In the genomic region with DNA sequence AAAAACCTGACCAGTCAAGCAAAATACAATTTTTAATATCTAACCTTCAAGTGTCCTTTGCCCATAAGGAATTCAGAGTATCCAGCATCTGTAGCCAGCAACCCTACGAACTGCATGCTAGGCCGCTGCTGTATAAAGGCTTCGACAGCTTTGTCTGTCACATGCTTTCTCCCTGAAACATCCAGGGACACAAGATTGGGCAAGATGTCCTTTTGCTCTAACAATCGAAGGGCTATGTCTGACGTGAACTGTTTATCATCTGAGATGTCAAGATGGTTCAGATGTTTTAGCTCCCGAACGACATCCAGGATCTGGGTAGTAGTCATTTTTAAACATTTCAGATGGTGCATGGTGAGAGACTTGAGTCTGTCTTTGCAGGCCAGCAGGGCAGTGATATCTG, we compare ENCODE assay signal across 19 mouse cellular contexts. TPM values are rescaled to one million over a fixed set of nuclear protein-coding genes. Genes with fewer than 3 reads are reported as not detected.
"Had no signal": no experiment of that assay in that cellular context is flagged by ENCODE, and none has a peak within 500 bp of the region (broad histone marks: within the 10 kb centered on the region; RNA-seq: fewer than 3 reads in every experiment).

No protein-coding gene starts in this region.

- H3K4me1 ChIP-seq: neural tube, embryonic 13.5 days; neural tube, embryonic 15.5 days; stomach, embryonic 15.5 days had no signal

- DNase-seq: retina, postnatal 1 day; right cerebral cortex, adult 18-20 months; right cerebral cortex, postnatal 14 days; right cerebral cortex, postnatal 25 days; right cerebral cortex, postnatal 4 days; spleen, adult 18-20 months; thymus, adult 18-20 months; thymus, adult 2 months; thymus, postnatal 14 days; thymus, postnatal 25 days; thymus, postnatal 36 days; thymus, postnatal 4 days had no signal

- H3K27ac ChIP-seq: neural tube, embryonic 13.5 days; neural tube, embryonic 15.5 days; stomach, embryonic 15.5 days; stomach, postnatal 0 days had no signal

- H3K4me3 ChIP-seq: neural tube, embryonic 13.5 days; neural tube, embryonic 15.5 days; stomach, embryonic 15.5 days had no signal

- H3K9me3 ChIP-seq: neural tube, embryonic 13.5 days; neural tube, embryonic 15.5 days; stomach, embryonic 15.5 days had no signal

- H3K4me2 ChIP-seq: neural tube, embryonic 13.5 days; neural tube, embryonic 15.5 days; stomach, embryonic 15.5 days had no signal

- H3K27me3 ChIP-seq: neural tube, embryonic 13.5 days; neural tube, embryonic 15.5 days; stomach, embryonic 15.5 days had no signal

- H3K9ac ChIP-seq: neural tube, embryonic 13.5 days; neural tube, embryonic 15.5 days; stomach, embryonic 15.5 days had no signal

RNA-seq across cellular contexts. Expression of a gene that starts 47.9 kb away (rescaled TPM):
- total RNA-seq: neutrophil, adult 5-6 weeks had no signal
- polyA plus RNA-seq: neural tube, embryonic 13.5 days; neural tube, embryonic 14.5 days; stomach, embryonic 14.5 days had no signal
